Mouse (Mus musculus): ENCODE results near the gene Hist1h2bg.

Gene Hist1h2bg

GRCm38 (mm10) chr13:23571022-23571503, at the start of gene Hist1h2bg, which contains the start of gene Hist1h2ae:
Gene Hist1h2bg (plus strand): TSS chr13:23571396.
Gene Hist1h2ae (minus strand): TSS chr13:23571220.
- peak; percentile 94 for DNase-seq (ENCODE audit: low spot score)

- peak; percentile 86 for DNase-seq (ENCODE audit: low spot score)
These were observed 49.5 kb upstream of the Hist1h2bg start for GRCm38 (mm10) chr13:23521703-23522102.

GRCm38 (mm10) chr13:23523976-23524375, 47.2 kb upstream of the Hist1h2bg start:
- DNase-seq (ENCODE audit: low spot score): peak; percentile 2

- peak; percentile 91 for DNase-seq (ENCODE audit: low spot score)
These were observed 46.5 kb upstream of the Hist1h2bg start for GRCm38 (mm10) chr13:23524654-23525053.

- peak; percentile 69 for DNase-seq (ENCODE audit: low spot score)
These were observed 45.3 kb upstream of the Hist1h2bg start for GRCm38 (mm10) chr13:23525901-23526300.

GRCm38 (mm10) chr13:23526312-23526711, 44.9 kb upstream of the Hist1h2bg start:
- DNase-seq (ENCODE audit: low spot score): peak; percentile 95

- peak; percentile 46 for DNase-seq (ENCODE audit: low spot score)
These were observed 42.2 kb upstream of the Hist1h2bg start for GRCm38 (mm10) chr13:23529005-23529404.

- DNase-seq (ENCODE audit: low spot score): peak; percentile 2
These were observed 41.6 kb upstream of the Hist1h2bg start for GRCm38 (mm10) chr13:23529480-23530165.

GRCm38 (mm10) chr13:23530181-23530900, 40.9 kb upstream of the Hist1h2bg start:
- DNase-seq (ENCODE audit: low spot score): peak; percentile 50

- DNase-seq (ENCODE audit: low spot score): peak; percentile 98
These were observed 40.0 kb upstream of the Hist1h2bg start, which contains the start of gene Hist1h4h for GRCm38 (mm10) chr13:23530901-23531875. Gene Hist1h4h (plus strand): TSS chr13:23531050.

- peak; percentile 59 for DNase-seq (ENCODE audit: low spot score)
These were observed 38.7 kb upstream of the Hist1h2bg start for GRCm38 (mm10) chr13:23532262-23533075.

- peak; percentile 96 for DNase-seq (ENCODE audit: low spot score)
These were observed 37.4 kb upstream of the Hist1h2bg start, which contains the start of gene Hist1h2af for GRCm38 (mm10) chr13:23533560-23534367. Gene Hist1h2af (plus strand): TSS chr13:23533906.

- peak; percentile 72 for DNase-seq (ENCODE audit: low spot score)
These were observed 36.6 kb upstream of the Hist1h2bg start for GRCm38 (mm10) chr13:23534368-23535131.

GRCm38 (mm10) chr13:23535137-23536075, 35.8 kb upstream of the Hist1h2bg start, which contains the start of gene Hist1h3g:
Gene Hist1h3g (plus strand): TSS chr13:23535422.
- peak; percentile 99 for DNase-seq (ENCODE audit: low spot score)

- DNase-seq (ENCODE audit: low spot score): no peak
These were observed 34.9 kb upstream of the Hist1h2bg start for GRCm38 (mm10) chr13:23536076-23536822.

- DNase-seq (ENCODE audit: low spot score): no peak
These were observed 34.0 kb upstream of the Hist1h2bg start for GRCm38 (mm10) chr13:23537006-23537710.

GRCm38 (mm10) chr13:23538249-23538648, 32.9 kb upstream of the Hist1h2bg start:
- DNase-seq (ENCODE audit: low spot score): no peak

Measured in embryo, embryonic 10 days (tissue).